Mouse (Mus musculus): ENCODE results near the gene Gpr84. TPM values are rescaled to one million over a fixed set of nuclear protein-coding genes. Genes with fewer than 3 reads are reported as not detected.

The Gpr84 gene
- polyA plus RNA-seq, 1 experiment from 2014 or later: not detected

- 46% methylated on average over 5 of the region's 5 CpGs for WGBS
- Histone ChIP-seq H3K27ac (replicated peaks; ENCODE audit: low read depth, low read length) (no peak overlapping the region), H3K36me3 (replicated peaks; ENCODE audit: control insufficient read depth, insufficient read depth, low read depth, low read length) (no peaks in the 10 kb centered on the region), H3K27me3 (ENCODE audit: control insufficient read depth, insufficient read depth, low read length) (no peaks in the 10 kb centered on the region), H3K4me1 (ENCODE audit: control insufficient read depth, insufficient read depth, low read length) (no peaks in the 10 kb centered on the region), H3K9ac (replicated peaks; ENCODE audit: low read length) (no peak overlapping the region), H3K4me3 (ENCODE audit: low read depth, low read length) (no peak overlapping the region), H3K9me3 (replicated peaks; ENCODE audit: control insufficient read depth, low read length) (no peaks in the 10 kb centered on the region), H3K4me2 (ENCODE audit: low read depth, low read length) (no peak overlapping the region)
- ATAC-seq (replicated peaks; ENCODE audit: insufficient number of reproducible peaks, low FRiP score, low TSS enrichment, low read depth) (no peak), DNase-seq (ENCODE audit: low spot score) (no peak)
Observed at GRCm38 (mm10) chr15:103289600-103289999, 20.8 kb downstream of the Gpr84 start.

DNA sequence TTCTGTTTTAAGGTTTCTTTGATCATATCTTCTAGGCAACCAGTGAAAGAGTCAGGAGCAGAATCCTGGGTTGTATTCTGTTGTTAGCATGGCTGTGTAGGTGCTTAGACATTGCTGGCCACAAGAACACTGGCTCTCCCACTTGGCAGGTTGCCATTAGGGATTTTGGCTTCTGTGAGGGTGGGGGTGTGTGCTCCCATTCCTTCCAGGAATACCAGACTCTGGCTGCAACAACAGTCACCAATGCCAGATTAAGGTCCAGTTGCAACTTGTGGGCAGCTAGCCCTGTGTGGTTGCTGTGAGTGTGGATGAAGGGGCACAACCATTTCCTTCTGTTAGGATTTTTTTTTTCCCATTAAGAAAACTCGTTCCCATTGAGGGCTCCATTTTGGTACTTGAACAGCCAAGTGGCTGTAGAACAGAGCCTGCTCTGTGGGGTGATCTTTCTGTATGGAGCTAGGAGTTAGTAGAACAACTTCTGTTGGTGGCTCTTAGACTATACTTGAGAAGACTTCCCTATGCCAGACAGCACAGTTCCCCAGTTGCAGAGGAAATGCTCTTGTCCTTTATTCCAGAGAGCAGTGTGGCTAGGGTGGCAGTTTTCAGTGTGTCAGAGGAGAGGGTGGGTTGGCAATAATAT lies 24.5 kb downstream of the Gpr84 start:
- no peak overlapping the region for H3K4me3 ChIP-seq (ENCODE audit: low read depth, low read length)
- 87% methylated on average over 1 of the region's 1 CpGs for WGBS
- H3K27ac ChIP-seq (replicated peaks; ENCODE audit: low read depth, low read length): no peak overlapping the region
- no peak for ATAC-seq (replicated peaks; ENCODE audit: insufficient number of reproducible peaks, low FRiP score, low TSS enrichment, low read depth)
- H3K36me3 ChIP-seq (replicated peaks; ENCODE audit: control insufficient read depth, insufficient read depth, low read depth, low read length): no peaks in the 10 kb centered on the region
- no peaks in the 10 kb centered on the region for H3K27me3 ChIP-seq (ENCODE audit: control insufficient read depth, insufficient read depth, low read length)
- H3K4me1 ChIP-seq (ENCODE audit: control insufficient read depth, insufficient read depth, low read length): no peaks in the 10 kb centered on the region
- DNase-seq (ENCODE audit: low spot score): no peak
- no peaks in the 10 kb centered on the region for H3K9me3 ChIP-seq (replicated peaks; ENCODE audit: control insufficient read depth, low read length)
- H3K9ac ChIP-seq (replicated peaks; ENCODE audit: low read length): no peak overlapping the region
- no peak overlapping the region for H3K4me2 ChIP-seq (ENCODE audit: low read depth, low read length)

GRCm38 (mm10) chr15:103284647-103285046 lies 25.8 kb downstream of the Gpr84 start:
- DNase-seq (ENCODE audit: low spot score): no peak
- Histone ChIP-seq H3K27me3 (ENCODE audit: control insufficient read depth, insufficient read depth, low read length) (no peaks in the 10 kb centered on the region), H3K36me3 (replicated peaks; ENCODE audit: control insufficient read depth, insufficient read depth, low read depth, low read length) (no peaks in the 10 kb centered on the region), H3K4me3 (ENCODE audit: low read depth, low read length) (no peak overlapping the region), H3K4me2 (ENCODE audit: low read depth, low read length) (no peak overlapping the region), H3K9me3 (replicated peaks; ENCODE audit: control insufficient read depth, low read length) (no peaks in the 10 kb centered on the region), H3K4me1 (ENCODE audit: control insufficient read depth, insufficient read depth, low read length) (no peaks in the 10 kb centered on the region), H3K9ac (replicated peaks; ENCODE audit: low read length) (no peak overlapping the region), H3K27ac (replicated peaks; ENCODE audit: low read depth, low read length) (no peak overlapping the region)
- ATAC-seq (replicated peaks; ENCODE audit: insufficient number of reproducible peaks, low FRiP score, low TSS enrichment, low read depth): no peak
- 52% methylated on average over 2 of the region's 2 CpGs for WGBS

- no peak overlapping the region for H3K9ac ChIP-seq (replicated peaks; ENCODE audit: low read length)
- H3K27ac ChIP-seq (replicated peaks; ENCODE audit: low read depth, low read length): no peak overlapping the region
- ATAC-seq (replicated peaks; ENCODE audit: insufficient number of reproducible peaks, low FRiP score, low TSS enrichment, low read depth) (no peak), DNase-seq (ENCODE audit: low spot score) (peak; percentile 75)
- H3K27me3 ChIP-seq (ENCODE audit: control insufficient read depth, insufficient read depth, low read length): no peaks in the 10 kb centered on the region
- no peak overlapping the region for H3K4me2 ChIP-seq (ENCODE audit: low read depth, low read length)
- whole genome bisulfite sequencing: 71% methylated on average over 3 of the region's 3 CpGs
- no peak overlapping the region for H3K4me3 ChIP-seq (ENCODE audit: low read depth, low read length)
- H3K9me3 ChIP-seq (replicated peaks; ENCODE audit: control insufficient read depth, low read length): no peaks in the 10 kb centered on the region
- H3K36me3 ChIP-seq (replicated peaks; ENCODE audit: control insufficient read depth, insufficient read depth, low read depth, low read length): no peaks in the 10 kb centered on the region
- H3K4me1 ChIP-seq (ENCODE audit: control insufficient read depth, insufficient read depth, low read length): no peaks in the 10 kb centered on the region
Observed at GRCm38 (mm10) chr15:103284066-103284465, 26.3 kb downstream of the Gpr84 start.

DNA sequence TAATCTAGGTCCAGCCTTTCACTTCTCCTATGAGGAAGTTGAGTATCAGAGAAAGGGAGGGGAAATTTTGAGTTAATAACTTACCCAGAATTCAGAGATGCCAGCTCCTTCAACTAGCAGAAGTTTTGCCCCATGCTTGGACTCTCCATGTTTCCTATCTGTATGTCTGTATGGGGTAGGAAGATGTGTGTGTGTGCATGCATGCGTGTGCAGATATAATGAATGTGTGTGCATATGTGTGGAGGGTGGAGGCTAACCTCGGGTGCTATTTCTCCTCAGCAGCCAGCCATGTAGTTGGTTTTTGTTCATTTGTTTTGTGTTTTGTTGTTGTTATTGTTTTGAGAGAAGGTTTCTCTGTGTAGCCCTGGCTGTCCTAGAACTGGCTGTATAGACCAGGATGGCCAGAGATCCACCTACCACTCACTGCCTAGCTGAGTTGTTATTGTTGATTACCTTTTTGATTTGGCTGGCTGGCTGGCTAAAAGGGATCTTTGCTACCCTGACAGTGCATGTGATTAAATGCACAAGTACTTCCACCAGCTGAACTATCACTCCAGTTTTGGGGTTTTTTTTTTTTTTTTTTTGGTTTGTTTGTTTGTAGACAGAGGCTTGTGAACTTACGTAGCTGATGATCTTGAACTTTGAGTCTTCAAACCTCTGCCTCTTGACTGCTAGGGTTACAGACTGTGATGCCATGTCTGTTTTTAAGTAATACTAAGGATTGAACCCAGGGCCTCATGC lies 28.8 kb downstream of the Gpr84 start:
- H3K9ac ChIP-seq (replicated peaks; ENCODE audit: low read length): no peak overlapping the region
- H3K9me3 ChIP-seq (replicated peaks; ENCODE audit: control insufficient read depth, low read length): no peaks in the 10 kb centered on the region
- no peak overlapping the region for H3K4me2 ChIP-seq (ENCODE audit: low read depth, low read length)
- DNase-seq (ENCODE audit: low spot score): no peak
- no peak overlapping the region for H3K27ac ChIP-seq (replicated peaks; ENCODE audit: low read depth, low read length)
- H3K4me1 ChIP-seq (ENCODE audit: control insufficient read depth, insufficient read depth, low read length): no peaks in the 10 kb centered on the region
- ATAC-seq (replicated peaks; ENCODE audit: insufficient number of reproducible peaks, low FRiP score, low TSS enrichment, low read depth): no peak
- WGBS: 94% methylated on average over 3 of the region's 3 CpGs
- no peak overlapping the region for H3K4me3 ChIP-seq (ENCODE audit: low read depth, low read length)
- H3K27me3 ChIP-seq (ENCODE audit: control insufficient read depth, insufficient read depth, low read length): no peaks in the 10 kb centered on the region
- no peaks in the 10 kb centered on the region for H3K36me3 ChIP-seq (replicated peaks; ENCODE audit: control insufficient read depth, insufficient read depth, low read depth, low read length)

DNA sequence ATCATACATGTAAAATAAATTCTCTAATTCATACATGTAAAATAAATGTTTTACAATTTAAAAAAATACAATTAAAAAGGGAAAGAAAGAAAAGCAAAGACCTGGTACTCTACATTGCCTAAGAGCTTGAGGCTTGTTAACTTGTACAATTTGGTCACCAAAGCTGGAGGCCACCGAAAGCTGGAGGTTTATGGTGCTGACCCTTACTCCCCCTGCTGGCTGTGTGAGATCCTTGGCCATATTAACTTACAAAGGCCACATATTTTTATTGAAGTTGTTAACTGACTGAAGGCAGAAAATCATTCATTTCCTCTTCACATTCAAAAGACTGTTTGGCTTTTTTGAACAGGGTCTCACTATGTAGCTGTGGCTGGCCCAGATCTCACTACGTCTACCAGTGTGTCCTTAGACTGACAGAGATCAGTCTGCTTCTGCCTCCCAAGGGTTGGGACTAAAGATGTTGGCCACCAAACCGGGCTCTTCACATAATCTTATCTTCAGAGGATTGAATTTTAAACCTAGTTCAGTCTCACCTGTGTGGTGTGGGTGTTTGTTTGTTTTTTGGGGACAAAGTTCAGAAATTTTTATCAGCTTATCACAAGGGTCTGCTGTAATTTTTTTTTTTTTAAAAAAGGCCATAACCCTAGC lies 29.5 kb downstream of the Gpr84 start:
- Histone ChIP-seq H3K4me2 (ENCODE audit: low read depth, low read length) (no peak overlapping the region), H3K27me3 (ENCODE audit: control insufficient read depth, insufficient read depth, low read length) (no peaks in the 10 kb centered on the region), H3K9me3 (replicated peaks; ENCODE audit: control insufficient read depth, low read length) (no peaks in the 10 kb centered on the region), H3K4me1 (ENCODE audit: control insufficient read depth, insufficient read depth, low read length) (no peaks in the 10 kb centered on the region), H3K4me3 (ENCODE audit: low read depth, low read length) (no peak overlapping the region), H3K36me3 (replicated peaks; ENCODE audit: control insufficient read depth, insufficient read depth, low read depth, low read length) (no peaks in the 10 kb centered on the region), H3K27ac (replicated peaks; ENCODE audit: low read depth, low read length) (no peak overlapping the region), H3K9ac (replicated peaks; ENCODE audit: low read length) (no peak overlapping the region)
- DNase-seq (ENCODE audit: low spot score): peak; percentile 72
- no peak for ATAC-seq (replicated peaks; ENCODE audit: insufficient number of reproducible peaks, low FRiP score, low TSS enrichment, low read depth)
- 73% methylated on average over 3 of the region's 3 CpGs for WGBS

GRCm38 (mm10) chr15:103279750-103280149 lies 30.7 kb downstream of the Gpr84 start:
- Histone ChIP-seq H3K27ac (replicated peaks; ENCODE audit: low read depth, low read length) (no peak overlapping the region), H3K36me3 (replicated peaks; ENCODE audit: control insufficient read depth, insufficient read depth, low read depth, low read length) (no peaks in the 10 kb centered on the region), H3K4me3 (ENCODE audit: low read depth, low read length) (no peak overlapping the region), H3K9me3 (replicated peaks; ENCODE audit: control insufficient read depth, low read length) (no peaks in the 10 kb centered on the region), H3K4me2 (ENCODE audit: low read depth, low read length) (no peak overlapping the region), H3K27me3 (ENCODE audit: control insufficient read depth, insufficient read depth, low read length) (no peaks in the 10 kb centered on the region), H3K4me1 (ENCODE audit: control insufficient read depth, insufficient read depth, low read length) (no peaks in the 10 kb centered on the region), H3K9ac (replicated peaks; ENCODE audit: low read length) (no peak overlapping the region)
- WGBS: 67% methylated on average over 3 of the region's 3 CpGs
- DNase-seq (ENCODE audit: low spot score): peak; percentile 53
- no peak for ATAC-seq (replicated peaks; ENCODE audit: insufficient number of reproducible peaks, low FRiP score, low TSS enrichment, low read depth)

DNA sequence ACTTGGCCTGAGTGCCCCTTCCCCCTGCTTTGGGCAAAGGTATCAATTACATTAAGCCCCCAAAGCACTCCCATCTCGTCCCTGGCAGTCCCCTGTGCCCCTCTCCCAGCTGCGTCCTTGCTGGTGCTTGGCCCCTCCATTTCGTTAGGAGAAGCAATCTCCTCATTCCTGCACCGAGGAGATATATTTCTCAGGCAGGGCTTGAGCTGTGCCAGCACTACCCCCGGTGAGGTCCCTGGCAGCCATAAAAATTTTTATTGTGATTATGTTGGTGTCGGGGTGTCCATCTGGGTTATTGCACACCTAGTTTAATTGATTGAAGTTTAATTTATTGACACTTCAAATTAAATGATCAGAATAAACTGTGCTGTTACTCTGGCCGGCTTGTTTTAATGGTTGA lies 32.5 kb downstream of the Gpr84 start:
- WGBS: 52% methylated on average over 7 of the region's 7 CpGs
- Histone ChIP-seq H3K4me1 (ENCODE audit: control insufficient read depth, insufficient read depth, low read length) (no peaks in the 10 kb centered on the region), H3K4me3 (ENCODE audit: low read depth, low read length) (no peak overlapping the region), H3K9ac (replicated peaks; ENCODE audit: low read length) (no peak overlapping the region), H3K27me3 (ENCODE audit: control insufficient read depth, insufficient read depth, low read length) (no peaks in the 10 kb centered on the region), H3K36me3 (replicated peaks; ENCODE audit: control insufficient read depth, insufficient read depth, low read depth, low read length) (no peaks in the 10 kb centered on the region), H3K27ac (replicated peaks; ENCODE audit: low read depth, low read length) (no peak overlapping the region), H3K9me3 (replicated peaks; ENCODE audit: control insufficient read depth, low read length) (no peaks in the 10 kb centered on the region), H3K4me2 (ENCODE audit: low read depth, low read length) (no peak overlapping the region)
- ATAC-seq (replicated peaks; ENCODE audit: insufficient number of reproducible peaks, low FRiP score, low TSS enrichment, low read depth) (no peak), DNase-seq (ENCODE audit: low spot score) (no peak)

Data from embryonic facial prominence, embryonic 11.5 days (tissue).